Mouse (Mus musculus): Measurements from ENCODE around the gene Hspb9. TPM values are rescaled to one million over a fixed set of nuclear protein-coding genes. Genes with fewer than 3 reads are reported as not detected.
A peak's percentile ranks its signal among the peaks of the same experiment; 100 is the strongest.

Hspb9 gene
- total and polyA plus RNA-seq, 3 experiments: 0.73 to 2.1 TPM; not detected in 1

DNA sequence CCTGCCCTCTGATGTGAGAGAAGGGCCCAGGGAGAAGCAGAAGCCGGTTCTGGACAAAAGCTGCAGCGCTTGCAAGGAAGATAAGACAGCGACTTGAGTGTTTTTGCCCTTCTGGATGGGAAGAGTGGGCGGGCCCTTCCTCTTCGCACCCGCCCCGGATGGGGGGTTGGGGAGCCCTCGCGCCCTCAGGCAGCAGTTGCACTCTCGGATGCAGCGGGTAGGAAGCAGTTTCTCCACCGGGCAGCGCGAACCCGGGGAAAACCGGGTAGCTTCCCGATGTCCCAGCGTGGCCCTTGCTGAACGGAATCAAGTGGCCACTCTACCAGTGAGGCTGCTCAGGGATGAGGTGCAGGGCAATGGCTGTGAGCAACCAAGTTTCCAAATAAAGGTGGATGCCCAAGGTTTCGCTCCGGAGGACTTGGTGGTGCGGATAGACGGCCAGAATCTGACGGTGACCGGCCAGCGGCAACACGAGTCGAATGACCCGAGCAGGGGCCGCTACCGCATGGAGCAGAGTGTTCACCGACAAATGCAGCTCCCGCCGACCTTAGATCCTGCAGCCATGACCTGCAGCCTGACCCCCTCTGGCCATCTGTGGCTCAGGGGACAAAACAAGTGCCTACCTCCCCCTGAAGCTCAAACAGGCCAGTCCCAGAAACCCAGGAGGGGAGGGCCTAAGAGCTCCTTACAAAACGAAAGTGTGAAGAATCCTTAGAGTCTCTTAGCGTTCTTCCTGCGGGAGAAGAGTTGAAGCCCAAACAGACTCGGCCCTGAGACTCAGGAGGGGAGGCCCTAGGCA is at the start of gene Hspb9 (continued):
- peak; percentile 45 for TF ChIP-seq ETS1 (IDR thresholded peaks at IDR 0.05; ENCODE audit: low read depth, low read length)
- TF ChIP-seq MEF2A (IDR thresholded peaks at IDR 0.05; ENCODE audit: extremely low read depth, insufficient replicate concordance, low read depth, low read length, poor library complexity, severe bottlenecking): no peak
- TF ChIP-seq MYB (IDR thresholded peaks at IDR 0.05; ENCODE audit: low read depth, low read length): peak; percentile 14; the same call in 1 of the 2 replicates
- peak; percentile 9; the same call in 1 of the 2 replicates for TF ChIP-seq NRF1 (IDR thresholded peaks at IDR 0.05; ENCODE audit: insufficient read depth, low read depth, low read length, poor library complexity, severe bottlenecking)

DNA sequence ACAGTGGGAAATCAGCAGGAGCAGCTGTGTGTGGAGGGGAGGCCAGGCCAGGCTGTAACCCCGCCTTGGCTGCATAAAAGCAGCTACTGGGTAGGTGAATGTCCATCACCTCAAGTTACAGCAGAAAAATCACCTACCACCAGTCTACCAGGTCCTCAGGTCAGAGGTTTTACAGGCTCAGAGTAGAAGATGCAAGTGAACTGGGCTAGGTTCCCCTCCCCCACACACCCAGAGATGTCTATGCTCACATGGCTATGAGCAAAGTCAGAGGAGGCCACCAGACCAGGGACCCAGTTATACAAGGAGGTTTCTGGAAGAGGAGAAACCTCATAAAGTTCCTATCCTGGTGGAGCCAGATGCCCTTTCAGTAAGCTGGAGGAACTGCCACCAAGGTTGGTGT is 42.6 kb upstream of the Hspb9 start:
- Histone ChIP-seq H3K79me2 (ENCODE audit: control insufficient read depth, insufficient read depth, low read length, poor library complexity) (no peaks in the 10 kb centered on the region), H3K27me3 (ENCODE audit: control insufficient read depth in 1 of 2, insufficient read depth in 2 of 2, low read length in 2 of 2) (peaks cover 2 to 3% of the 10 kb centered on the region in 2 experiments; a peak in 3 of 4 replicates), H3K9ac (ENCODE audit: control insufficient read depth, low read depth, low read length, poor library complexity, severe bottlenecking) (no peak overlapping the region), H3K4me3 (ENCODE audit: control insufficient read depth in 1 of 2, insufficient read depth in 1 of 2, low read depth in 2 of 2, low read length in 2 of 2) (no peak overlapping the region), H3K9me3 (replicated peaks; ENCODE audit: insufficient read depth, low read length) (no peaks in the 10 kb centered on the region), H3K27ac (ENCODE audit: control insufficient read depth, low read depth, low read length) (no peak overlapping the region), H3K4me1 (ENCODE audit: control insufficient read depth in 1 of 2, insufficient read depth in 2 of 2, low read length in 2 of 2) (no peaks in the 10 kb centered on the region), H3K36me3 (ENCODE audit: control insufficient read depth in 1 of 2, insufficient read depth in 2 of 2, low read length in 2 of 2) (no peaks in the 10 kb centered on the region)
- TF ChIP-seq ZNF384 (IDR thresholded peaks at IDR 0.05; ENCODE audit: low read depth, low read length): no peak
- TF ChIP-seq MAFK (IDR thresholded peaks at IDR 0.05; ENCODE audit: borderline replicate concordance, low read depth, low read length): no peak
- no peak for DNase-seq (ENCODE audit: low read depth, low spot score)

DNA sequence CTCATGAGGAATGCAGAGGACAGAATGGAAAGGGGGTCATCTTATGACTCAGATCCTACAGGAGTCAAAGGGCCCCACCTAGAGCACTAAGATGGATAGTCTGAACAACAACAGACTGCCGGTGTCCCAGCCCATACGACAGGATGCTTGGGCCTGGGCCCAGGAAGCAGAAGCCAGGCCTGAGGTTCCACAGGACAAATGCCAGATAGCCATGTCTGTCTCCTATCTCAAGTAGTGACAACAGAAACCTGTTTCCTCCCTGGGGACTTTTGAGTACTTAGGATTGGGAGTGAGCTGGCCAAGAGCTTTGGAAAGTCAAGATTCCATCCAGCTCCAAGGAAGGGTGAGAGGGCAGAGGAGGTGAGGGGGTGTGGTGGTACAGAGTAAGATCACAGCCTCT is 41.7 kb upstream of the Hspb9 start:
- H3K9ac ChIP-seq (ENCODE audit: control insufficient read depth, low read depth, low read length, poor library complexity, severe bottlenecking): no peak overlapping the region
- H3K9me3 ChIP-seq (replicated peaks; ENCODE audit: insufficient read depth, low read length): no peaks in the 10 kb centered on the region
- no peaks in the 10 kb centered on the region for H3K36me3 ChIP-seq (ENCODE audit: control insufficient read depth in 1 of 2, insufficient read depth in 2 of 2, low read length in 2 of 2)
- no peak for DNase-seq (ENCODE audit: low read depth, low spot score)
- no peak overlapping the region for H3K27ac ChIP-seq (ENCODE audit: control insufficient read depth, low read depth, low read length)
- no peaks in the 10 kb centered on the region for H3K4me1 ChIP-seq (ENCODE audit: control insufficient read depth in 1 of 2, insufficient read depth in 2 of 2, low read length in 2 of 2)
- no peak for TF ChIP-seq GABPA (IDR thresholded peaks at IDR 0.05; ENCODE audit: low read depth, low read length)
- H3K27me3 ChIP-seq (ENCODE audit: control insufficient read depth in 1 of 2, insufficient read depth in 2 of 2, low read length in 2 of 2): peaks cover 2 to 7% of the 10 kb centered on the region in 2 experiments
- H3K4me3 ChIP-seq (ENCODE audit: control insufficient read depth in 1 of 2, insufficient read depth in 1 of 2, low read depth in 2 of 2, low read length in 2 of 2): no peak overlapping the region
- no peaks in the 10 kb centered on the region for H3K79me2 ChIP-seq (ENCODE audit: control insufficient read depth, insufficient read depth, low read length, poor library complexity)

DNA sequence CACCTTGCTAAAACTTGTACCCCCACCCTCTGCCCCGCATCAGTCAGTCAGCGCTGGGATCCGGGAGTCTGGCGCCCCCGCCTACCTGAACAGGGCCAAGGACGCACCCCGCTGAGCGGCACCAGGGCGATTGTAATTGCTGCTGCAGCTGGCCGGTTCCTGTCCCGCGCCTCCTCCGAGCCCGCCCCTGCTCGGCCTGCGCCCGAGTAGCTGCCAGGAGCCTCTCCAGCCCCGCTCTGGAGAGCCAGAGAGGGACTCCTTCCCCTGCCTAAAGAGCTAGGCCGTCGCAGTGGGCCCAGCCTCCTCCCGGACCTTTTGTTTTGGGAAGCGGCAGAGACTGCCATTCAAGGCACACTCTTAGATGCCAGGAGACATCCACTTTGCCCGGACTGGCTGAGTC is 40.5 kb upstream of the Hspb9 start:
- Histone ChIP-seq H3K27ac (ENCODE audit: control insufficient read depth, low read depth, low read length) (no peak overlapping the region), H3K4me1 (ENCODE audit: control insufficient read depth in 1 of 2, insufficient read depth in 2 of 2, low read length in 2 of 2) (no peaks in the 10 kb centered on the region), H3K36me3 (ENCODE audit: control insufficient read depth in 1 of 2, insufficient read depth in 2 of 2, low read length in 2 of 2) (no peaks in the 10 kb centered on the region), H3K27me3 (ENCODE audit: control insufficient read depth in 1 of 2, insufficient read depth in 2 of 2, low read length in 2 of 2) (peaks cover 11% of the 10 kb centered on the region in 2 experiments), H3K9ac (ENCODE audit: control insufficient read depth, low read depth, low read length, poor library complexity, severe bottlenecking) (no peak overlapping the region), H3K9me3 (replicated peaks; ENCODE audit: insufficient read depth, low read length) (no peaks in the 10 kb centered on the region), H3K4me3 (ENCODE audit: control insufficient read depth in 1 of 2, insufficient read depth in 1 of 2, low read depth in 2 of 2, low read length in 2 of 2) (no peak overlapping the region), H3K79me2 (ENCODE audit: control insufficient read depth, insufficient read depth, low read length, poor library complexity) (no peaks in the 10 kb centered on the region)
- DNase-seq (ENCODE audit: low read depth, low spot score): no peak
- no peak for TF ChIP-seq ETS1 (IDR thresholded peaks at IDR 0.05; ENCODE audit: low read depth, low read length)
